Mouse (Mus musculus) right cerebral cortex, adult 18-20 months (tissue): Measurements from ENCODE around the gene Ccdc149.

Experiments
- DNase-seq: peaks from one replicate; pipeline ENCODE4 v3.0.0; 2022; ENCODE audit warnings: mixed read lengths

Gene Ccdc149

DNA sequence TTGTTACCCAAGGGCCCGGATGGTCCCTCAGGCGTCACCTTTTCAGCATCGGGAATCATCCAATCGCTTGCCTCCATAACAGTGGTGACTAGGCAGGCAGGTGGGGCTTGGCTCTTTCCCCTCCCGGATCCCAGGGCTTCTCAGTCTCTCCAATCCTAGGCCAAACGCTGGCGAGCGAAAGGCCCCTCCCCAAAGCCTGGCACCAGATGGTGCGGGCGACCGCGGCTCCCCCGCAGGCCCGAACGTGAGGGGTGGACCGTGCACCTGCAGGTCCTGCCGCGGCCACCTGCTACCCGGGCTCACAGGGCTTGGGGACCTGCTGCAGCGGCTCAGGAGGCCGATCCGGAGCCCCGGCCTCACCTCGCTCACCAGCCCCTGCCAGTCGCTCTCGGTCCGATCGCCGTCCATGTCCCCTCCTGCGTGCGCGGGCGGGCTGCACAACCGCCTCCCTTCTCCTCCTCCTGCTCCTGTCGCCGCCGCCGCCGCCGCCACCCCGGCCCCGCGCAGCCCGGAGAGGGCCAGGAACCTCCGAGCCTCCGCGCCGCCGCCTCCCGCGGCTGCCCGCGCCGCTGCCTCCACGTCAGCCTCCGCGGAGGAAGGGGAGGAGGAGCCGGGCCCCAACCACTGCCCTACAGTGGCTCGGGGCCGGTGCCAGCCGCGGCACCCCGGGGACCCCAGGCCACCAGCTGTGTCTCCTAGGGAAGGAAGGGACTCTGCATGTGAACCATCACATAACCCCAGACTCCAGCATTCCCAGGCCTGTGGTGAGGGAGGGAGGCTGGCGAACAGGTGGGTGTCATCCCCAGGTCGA lies at the start of gene Ccdc149:
Gene Ccdc149 (minus strand): TSS at position 531 of the 811 bp plus-strand sequence.
- DNase-seq: peak; percentile 91

GRCm38 (mm10) chr5:52519921-52520320 lies 48.6 kb upstream of the Ccdc149 start:
- no peak for DNase-seq

DNA sequence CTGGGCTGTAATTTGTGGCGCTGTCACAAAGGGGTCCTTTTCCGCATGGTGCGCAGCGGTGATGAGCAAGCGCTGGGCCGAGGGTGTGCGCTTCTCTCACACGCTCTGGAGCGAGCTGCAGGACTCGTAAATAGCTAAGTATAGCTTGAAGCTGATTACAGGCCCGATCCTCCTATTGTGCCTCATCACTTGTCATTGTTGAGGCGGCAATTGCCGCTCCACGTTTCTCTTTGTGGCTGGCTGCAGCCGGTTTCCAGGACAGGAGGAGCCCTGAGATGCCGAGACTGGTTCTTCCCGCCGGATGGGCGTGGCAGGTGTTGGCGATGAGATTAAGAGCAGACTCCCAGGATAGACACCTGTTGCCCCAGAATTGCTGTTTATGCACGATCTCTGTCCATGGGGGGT lies 44.8 kb upstream of the Ccdc149 start:
- peak; percentile 18 for DNase-seq

DNA sequence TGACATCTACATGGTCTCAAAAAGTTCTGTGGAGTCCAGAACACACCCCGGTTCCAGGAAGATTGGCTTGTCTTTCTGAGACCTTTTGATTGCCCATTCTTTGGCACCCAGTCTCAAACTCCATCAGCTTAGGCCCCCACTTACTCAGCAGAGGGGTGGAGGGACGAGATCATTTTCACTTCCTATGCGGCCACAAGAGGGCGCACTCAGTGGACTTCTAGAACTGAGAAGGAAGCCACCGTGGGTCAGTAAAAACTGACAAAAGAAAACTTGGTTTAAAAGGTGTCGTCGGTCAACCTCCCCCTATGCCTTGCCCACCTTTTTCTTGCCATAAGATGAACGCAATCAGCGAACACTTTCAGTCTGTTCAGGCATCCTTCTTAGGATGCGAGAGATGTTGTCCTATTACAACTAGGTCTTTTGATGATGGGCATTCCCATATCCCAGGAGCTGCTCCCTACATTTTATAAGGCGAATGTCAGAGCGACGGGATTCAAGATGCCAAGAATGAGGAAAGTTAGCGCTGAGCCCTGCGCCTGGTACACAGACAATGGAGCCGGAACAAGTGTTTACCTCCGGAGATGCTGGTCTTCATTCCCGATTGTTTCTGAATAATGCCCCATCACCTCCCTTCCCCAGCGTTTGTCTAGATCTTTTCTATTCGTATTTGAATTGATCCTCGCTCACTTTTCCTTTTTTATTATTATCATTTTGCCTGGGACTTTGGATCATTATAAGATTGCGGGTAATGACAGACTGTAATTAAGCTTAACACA lies 44.1 kb upstream of the Ccdc149 start:
- DNase-seq: peak; percentile 67

DNA sequence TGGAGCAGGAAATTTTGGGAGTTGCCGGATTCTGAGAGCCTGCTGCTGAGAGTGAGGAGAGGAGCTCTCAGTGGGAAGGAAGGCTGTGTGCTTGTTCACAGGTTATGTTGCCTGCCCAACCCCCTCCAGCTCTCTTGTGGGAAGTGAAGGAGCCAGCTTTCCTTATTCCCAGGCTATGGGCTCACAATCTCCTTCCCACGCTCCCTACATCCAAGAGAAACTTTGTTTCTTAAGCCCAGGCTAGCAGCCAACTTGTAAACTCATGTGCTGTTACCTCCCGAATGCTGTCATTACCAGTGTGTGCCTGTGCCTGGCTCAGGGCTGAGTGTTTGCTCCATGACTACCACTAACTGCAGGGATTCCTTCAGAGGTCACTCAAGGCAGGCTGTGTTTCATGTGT lies 39.8 kb upstream of the Ccdc149 start:
- DNase-seq: peak; percentile 18

DNA sequence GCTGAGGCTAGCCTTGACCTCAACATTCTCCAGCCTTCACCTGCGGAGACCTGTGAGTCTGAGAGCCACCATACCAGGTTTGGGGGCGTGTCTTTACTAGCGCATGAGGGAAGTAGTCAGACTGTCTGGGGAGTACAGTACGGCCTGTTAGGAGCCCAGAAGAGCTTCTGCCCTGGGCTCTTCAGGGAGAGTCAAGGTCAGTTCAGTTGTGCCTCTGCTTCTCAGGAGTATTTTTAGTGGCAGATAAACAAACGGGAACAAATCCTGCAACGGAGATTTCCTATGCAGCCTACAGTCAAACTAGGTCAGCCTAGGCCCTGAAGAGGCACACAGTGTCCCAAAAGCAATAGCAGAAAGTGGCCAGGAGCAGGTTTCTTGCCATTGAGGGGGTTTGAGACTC lies 38.1 kb upstream of the Ccdc149 start:
- no peak for DNase-seq

DNA sequence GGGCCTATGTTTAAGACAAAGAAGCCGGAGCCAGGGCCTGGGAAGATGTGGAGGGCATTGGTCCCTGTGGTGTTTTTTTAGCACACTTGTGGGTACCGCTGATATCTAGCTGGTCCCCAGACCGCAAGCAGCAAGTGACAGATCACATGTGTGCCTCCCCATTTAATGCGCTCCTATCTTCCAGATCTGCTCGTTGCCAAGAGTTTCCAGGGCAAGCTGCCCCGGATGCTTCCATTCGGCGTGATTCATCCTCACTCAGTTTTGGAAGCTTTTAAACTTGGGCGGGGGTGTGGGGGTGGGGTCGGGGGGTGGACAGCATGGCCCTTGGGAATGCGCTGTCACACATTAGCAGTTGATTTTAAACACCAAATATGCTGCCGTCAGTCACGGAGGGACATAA lies 33.3 kb upstream of the Ccdc149 start:
- no peak for DNase-seq

DNA sequence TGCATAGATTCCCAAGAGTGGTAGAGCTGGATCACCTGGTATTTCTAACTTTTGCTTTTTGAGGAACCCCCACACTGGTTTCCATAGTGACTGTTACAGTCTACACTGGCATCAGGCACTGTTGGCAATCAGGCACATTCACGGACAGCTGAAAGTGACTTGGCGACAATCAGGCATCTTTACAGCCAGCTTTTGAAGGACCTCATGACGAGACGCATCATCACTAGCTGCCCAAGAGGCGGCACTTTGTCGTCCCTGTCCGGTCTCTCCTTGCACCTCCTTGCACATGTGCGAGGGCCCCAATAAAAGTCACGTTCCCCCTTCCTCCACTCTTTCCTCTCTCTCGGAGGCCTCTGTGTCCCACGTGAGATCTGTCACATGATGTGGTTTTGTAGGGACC lies 32.8 kb upstream of the Ccdc149 start:
- no peak for DNase-seq

DNA sequence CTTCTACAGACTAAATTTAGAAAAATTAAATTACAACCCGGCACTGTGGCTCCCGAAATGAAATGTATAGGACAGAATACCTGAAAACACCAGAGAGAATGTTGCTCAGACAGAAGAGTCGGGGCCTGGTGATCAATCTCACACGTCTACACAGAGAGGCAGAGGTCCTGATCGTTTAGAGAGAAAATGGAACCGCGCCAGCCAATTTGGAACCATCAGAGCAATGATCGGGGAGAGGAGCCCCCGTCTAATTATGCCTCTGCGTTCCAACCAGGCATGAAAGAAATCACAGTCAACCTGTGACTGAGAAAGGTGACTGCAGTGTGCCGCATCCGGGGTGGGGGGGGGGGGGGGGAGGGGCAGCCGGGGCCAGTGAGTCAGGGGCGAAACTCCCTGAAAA lies 24.4 kb upstream of the Ccdc149 start:
- DNase-seq: no peak

DNA sequence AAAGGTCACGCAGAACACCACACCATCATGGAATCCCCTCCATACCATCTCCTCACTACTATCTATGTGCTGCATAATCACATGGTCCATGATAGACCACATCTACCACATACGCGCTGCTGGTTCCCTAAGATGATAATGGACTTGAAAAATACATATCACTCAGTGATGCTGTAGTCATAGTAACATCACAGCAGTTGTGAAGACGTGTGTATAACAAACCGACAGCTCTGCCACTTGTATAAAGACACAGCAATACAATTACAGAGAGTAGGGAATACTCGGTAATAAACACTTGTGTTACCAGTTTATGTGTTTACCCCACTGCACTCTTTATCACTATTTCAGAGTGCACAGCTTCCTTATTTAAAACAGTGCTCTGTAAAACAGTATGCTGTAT lies 20.2 kb upstream of the Ccdc149 start:
- no peak for DNase-seq

DNA sequence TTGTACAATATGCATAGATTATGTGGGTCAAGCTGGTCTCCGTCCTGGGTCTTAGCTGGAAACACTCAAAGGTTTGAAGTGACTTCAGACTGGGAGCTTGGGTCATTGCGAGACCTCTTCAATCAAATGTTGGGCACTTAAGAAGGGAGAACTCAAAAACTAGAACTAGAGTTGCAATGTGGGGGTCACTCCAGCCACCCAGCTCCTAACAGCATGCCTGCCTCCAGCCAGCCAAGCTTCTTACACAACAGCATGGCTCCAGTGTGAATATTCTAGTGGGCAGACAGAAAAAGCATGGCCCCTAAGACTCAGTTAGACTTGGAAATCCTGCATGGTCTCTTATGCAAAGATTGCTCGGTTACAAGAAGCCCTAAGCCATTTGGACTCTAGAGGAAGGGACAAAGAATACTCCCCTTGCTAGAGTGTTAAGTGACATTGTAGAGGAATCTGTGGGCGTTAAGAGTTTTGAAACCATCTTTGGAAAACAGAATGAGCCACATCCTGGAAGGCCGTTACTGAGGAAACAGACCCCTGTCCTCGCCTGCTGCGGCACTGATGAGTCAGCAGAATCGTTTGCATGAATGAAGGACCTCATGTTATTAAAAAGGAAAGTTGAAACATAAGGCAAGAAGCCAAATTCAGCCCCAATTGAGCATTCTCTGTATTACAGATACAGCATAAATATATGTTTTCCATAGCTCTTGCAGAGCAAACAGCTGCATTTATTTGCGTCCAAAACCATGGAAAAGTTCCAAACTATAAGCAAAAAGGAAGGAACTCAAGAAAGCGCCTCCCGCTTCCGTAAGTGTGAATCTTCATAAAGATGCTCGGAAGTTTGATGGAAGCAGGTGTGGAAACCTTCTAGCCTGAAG lies 16.5 kb upstream of the Ccdc149 start:
- no peak for DNase-seq

DNA sequence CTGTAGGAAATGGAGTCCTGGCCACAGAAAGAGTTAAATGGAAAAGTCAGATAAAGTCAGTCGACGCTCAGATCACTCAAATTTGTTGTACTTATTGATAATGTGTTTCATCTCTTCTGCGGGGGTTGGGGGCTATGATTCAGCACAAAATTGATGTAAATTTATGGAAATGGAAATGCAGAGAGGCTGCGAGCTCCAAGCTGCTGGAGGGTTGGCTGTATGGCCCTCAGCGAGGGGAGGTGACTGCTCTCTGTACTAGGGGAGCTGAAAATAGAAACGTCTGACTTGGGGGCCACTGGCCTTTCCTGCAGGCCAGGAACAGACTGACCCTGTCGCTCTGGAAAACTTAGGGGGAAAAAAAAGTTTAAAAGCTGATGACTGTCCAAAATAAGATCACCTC lies 5.5 kb upstream of the Ccdc149 start:
- peak; percentile 35 for DNase-seq

- DNase-seq: peak; percentile 77
Observed at GRCm38 (mm10) chr5:52476292-52476701, 5.0 kb upstream of the Ccdc149 start.

DNA sequence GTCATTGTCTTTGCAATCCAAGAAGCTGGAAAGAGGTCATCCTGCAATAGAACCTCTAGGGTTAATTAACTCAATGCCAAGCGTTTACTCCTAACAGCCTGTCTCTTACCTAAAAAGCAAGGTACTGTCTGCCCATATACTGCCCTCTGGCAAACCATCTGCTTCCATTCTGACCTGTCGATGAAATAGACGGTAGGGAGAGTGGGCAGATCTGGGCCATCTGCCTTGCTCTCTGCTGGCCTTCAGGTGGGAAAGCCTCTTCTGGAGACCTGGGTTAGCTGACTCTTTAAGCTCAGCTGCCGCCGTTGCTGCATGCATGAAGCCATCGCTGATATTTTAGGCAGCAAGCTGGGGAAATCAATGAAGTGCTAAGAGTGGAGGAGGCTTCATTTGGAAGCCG lies 2.7 kb upstream of the Ccdc149 start:
- no peak for DNase-seq

DNA sequence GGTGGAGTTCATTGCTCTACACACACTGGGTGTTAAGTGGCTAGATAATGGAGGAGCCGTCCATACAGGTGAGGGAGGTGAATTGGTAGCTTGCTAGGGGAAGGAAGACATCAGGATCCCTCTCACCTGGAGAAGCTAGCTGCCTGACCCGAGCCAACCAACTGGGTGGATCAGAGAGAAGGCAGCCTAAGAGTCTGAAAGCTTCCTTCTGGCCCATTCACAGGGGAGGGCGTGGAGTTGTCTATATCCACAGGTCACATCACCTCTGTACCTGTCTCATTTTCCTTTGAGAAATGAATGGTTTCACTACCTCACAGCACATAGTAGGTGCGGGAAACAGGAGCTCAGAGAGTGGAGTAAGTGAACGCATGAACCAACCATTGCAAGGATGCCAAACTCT lies 770 bp downstream of the Ccdc149 start:
- DNase-seq: no peak

GRCm38 (mm10) chr5:52467841-52468240 lies 3.5 kb downstream of the Ccdc149 start:
- no peak for DNase-seq

GRCm38 (mm10) chr5:52462447-52462846 lies 8.9 kb downstream of the Ccdc149 start:
- no peak for DNase-seq

- no peak for DNase-seq
Observed at GRCm38 (mm10) chr5:52461434-52462124, 9.7 kb downstream of the Ccdc149 start.

GRCm38 (mm10) chr5:52459308-52459707 lies 12.0 kb downstream of the Ccdc149 start:
- DNase-seq: no peak

DNA sequence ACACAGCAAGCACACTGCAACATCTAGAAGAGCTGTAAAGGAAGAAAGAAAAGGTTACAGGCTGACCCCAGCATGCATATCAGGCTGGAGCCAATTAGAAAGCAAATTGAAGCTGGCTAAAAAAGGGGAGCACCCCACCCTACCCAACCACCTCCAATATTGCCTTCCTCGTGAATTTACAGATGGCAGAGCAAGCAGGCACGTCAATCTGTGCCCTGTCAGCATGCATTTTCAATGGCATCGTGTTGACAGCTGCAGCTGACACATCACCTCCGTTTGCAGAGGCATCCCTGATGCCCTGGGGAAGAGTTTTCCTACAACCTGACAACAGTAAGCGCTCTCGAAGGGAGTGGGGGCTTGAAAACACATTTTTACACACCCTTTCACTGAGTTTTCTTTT lies 14.2 kb downstream of the Ccdc149 start:
- no peak for DNase-seq

- no peak for DNase-seq
Observed at GRCm38 (mm10) chr5:52450821-52451220, 20.5 kb downstream of the Ccdc149 start.

GRCm38 (mm10) chr5:52449187-52449586 lies 22.1 kb downstream of the Ccdc149 start:
- DNase-seq: no peak

DNA sequence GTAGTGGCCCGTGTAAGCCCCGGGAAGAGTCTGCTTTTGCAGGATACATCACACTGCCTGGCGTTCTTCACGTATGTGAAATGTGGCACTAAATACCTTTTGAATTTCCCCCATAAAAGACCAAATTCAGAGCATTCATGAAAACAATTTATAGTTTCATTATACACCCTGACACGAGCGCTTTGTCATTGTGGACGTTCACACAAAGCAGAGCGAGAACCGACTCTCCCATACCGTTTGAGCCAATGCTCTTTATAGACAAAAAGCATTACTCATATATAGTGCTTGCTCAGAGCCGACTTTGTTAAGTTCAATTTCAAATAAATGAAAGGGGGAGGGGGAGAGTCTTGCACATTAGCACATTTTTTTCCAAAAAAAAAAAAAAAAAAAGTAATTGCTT lies 31.0 kb downstream of the Ccdc149 start:
- no peak for DNase-seq
